Mouse (Mus musculus): ENCODE results near the gene Tmem106c. TPM values are rescaled to one million over a fixed set of nuclear protein-coding genes. Genes with fewer than 3 reads are reported as not detected.
A peak's percentile ranks its signal among the peaks of the same experiment; 100 is the strongest.

The Tmem106c gene
- total RNA-seq, 2 experiments from 2014 or later: 32.8 to 34.1 TPM

- peak; percentile 57 for TF ChIP-seq CTCF (conservative IDR thresholded peaks at IDR 0.05)
- H3K4me3 ChIP-seq: peak overlapping the region; percentile 88
- peak overlapping the region; percentile 91 for H3K27ac ChIP-seq
- no peak for DNase-seq (ENCODE audit: low spot score in 2 of 2)
Observed at GRCm38 (mm10) chr15:97963329-97963988, 541 bp upstream of the Tmem106c start.

DNA sequence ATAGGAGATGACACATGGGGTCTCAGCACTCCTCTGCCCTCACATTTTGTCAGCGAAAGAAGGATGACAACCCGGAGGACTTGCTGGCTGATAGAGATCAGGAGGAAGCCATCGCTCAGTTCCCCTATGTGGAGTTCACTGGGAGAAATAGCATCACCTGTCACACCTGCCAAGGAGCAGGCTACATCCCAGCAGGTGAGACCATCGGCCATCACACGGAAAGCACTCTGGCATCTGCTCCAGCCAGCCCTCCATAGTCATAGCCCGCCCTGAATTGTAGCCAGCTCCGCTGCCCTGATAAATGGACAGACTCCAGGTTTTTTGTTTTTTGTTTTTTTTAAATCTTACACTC is 812 bp downstream of the Tmem106c start:
- no peak for DNase-seq (ENCODE audit: low spot score in 2 of 2)
- H3K27ac ChIP-seq: peak overlapping the region; percentile 96
- no peak for TF ChIP-seq CTCF (conservative IDR thresholded peaks at IDR 0.05)
- peak overlapping the region; percentile 88 for H3K4me3 ChIP-seq

- Histone ChIP-seq H3K27ac (peak overlapping the region; percentile 96; the same call in 1 of the 2 replicates), H3K4me3 (no peak overlapping the region; the same call in 1 of the 2 replicates)
- no peak for DNase-seq (ENCODE audit: low spot score in 2 of 2)
- TF ChIP-seq CTCF (conservative IDR thresholded peaks at IDR 0.05): no peak
Observed at GRCm38 (mm10) chr15:97965311-97966045, 1.5 kb downstream of the Tmem106c start.

DNA sequence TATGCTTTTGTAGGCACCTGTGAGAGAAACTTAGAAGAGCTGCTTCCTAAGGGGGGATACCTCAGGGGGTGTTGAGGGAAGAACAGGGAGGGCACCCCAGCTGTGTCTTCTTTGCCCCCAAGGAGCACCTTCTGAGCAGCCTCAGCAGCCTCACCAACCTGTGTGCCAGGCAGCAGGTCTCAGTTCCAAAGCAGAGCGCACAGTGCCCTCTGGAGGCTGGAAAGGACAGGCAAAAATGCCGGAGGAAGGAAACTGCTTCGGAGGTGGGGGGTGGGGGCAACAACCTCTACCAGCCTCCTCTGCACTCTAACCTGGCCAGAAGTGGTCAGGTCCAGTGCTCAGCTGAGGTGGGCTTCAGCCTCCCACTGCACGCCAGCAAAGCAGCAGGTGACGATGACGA is 6.3 kb downstream of the Tmem106c start:
- Histone ChIP-seq H3K27ac (no peak overlapping the region), H3K4me3 (no peak overlapping the region)
- TF ChIP-seq CTCF (conservative IDR thresholded peaks at IDR 0.05): peak; percentile 76
- DNase-seq (ENCODE audit: low spot score in 2 of 2): peak in 1 of 2 experiments; percentile 45

DNA sequence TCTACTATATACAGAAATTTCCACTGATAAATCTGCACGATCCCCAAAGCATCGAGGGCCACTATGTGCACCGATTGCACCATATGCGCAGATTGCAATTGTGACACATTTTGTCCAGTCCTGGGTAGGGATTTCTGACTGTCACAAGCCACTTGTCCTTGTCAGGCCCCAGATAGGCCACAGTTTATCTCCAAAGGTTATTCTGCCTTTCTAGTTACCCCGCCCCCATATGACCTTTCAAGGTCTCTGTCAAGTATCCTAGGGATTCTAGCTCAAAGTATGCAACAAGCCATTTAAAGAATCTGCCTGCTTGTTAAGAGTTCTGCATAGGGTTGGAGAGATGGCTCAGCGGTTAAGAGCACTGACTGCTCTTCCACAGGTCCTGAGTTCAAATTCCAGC is 8.6 kb downstream of the Tmem106c start:
- no peak for TF ChIP-seq CTCF (conservative IDR thresholded peaks at IDR 0.05)

DNA sequence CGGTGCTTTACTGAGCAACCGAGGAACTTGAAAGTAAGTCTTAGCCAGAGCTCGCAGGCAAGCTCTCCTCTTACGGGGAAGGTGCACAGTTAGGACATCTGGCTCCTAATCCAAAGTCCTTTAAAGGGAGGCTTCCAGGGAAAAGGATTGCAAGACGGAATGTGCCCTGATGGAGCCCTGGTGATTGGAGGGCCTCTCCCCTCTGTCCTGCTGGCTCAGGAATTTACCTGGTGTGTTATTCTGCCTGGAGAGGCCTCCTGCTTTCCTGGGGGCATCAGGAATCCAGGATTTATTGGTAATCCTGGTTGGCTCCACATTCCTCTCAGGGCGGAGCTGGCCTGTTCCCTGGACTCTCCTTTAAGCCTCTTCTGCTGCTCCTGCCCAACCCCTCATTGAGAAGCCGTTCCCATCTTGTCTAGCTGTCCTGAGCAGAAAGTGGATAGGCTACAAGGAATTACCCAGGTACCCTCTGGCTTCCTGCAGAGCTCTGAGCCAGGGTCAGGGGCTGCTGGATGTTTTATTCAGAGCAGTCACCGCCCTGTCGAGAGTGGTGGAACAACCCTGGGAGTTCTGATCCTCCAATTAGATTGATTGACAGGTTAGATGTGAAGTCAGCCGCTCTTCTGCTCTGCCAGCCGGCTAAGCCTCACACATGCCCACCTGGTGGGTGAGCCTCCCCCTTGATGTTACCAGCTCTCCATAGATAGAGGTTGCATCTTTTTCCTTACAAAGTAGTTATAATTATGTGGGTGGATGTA is 9.4 kb downstream of the Tmem106c start:
- H3K4me3 ChIP-seq: no peak overlapping the region
- no peak for TF ChIP-seq CTCF (conservative IDR thresholded peaks at IDR 0.05)
- DNase-seq (ENCODE audit: low spot score in 2 of 2): no peak
- H3K27ac ChIP-seq: no peak overlapping the region

More for the DNA sequence above, 8.6 kb downstream of the Tmem106c start:
- no peak overlapping the region for H3K4me3 ChIP-seq
- DNase-seq (ENCODE audit: low spot score in 2 of 2): no peak
- no peak overlapping the region for H3K27ac ChIP-seq

- H3K27ac ChIP-seq: no peak overlapping the region
- DNase-seq (ENCODE audit: low spot score in 2 of 2): no peak
- no peak for TF ChIP-seq CTCF (conservative IDR thresholded peaks at IDR 0.05)
- no peak overlapping the region for H3K4me3 ChIP-seq
Observed at GRCm38 (mm10) chr15:97981560-97981959, 17.6 kb downstream of the Tmem106c start.

GRCm38 (mm10) chr15:97989544-97989943 is 25.5 kb downstream of the Tmem106c start:
- H3K27ac ChIP-seq: no peak overlapping the region
- H3K4me3 ChIP-seq: no peak overlapping the region
- DNase-seq (ENCODE audit: low spot score in 2 of 2): no peak
- no peak for TF ChIP-seq CTCF (conservative IDR thresholded peaks at IDR 0.05)

DNA sequence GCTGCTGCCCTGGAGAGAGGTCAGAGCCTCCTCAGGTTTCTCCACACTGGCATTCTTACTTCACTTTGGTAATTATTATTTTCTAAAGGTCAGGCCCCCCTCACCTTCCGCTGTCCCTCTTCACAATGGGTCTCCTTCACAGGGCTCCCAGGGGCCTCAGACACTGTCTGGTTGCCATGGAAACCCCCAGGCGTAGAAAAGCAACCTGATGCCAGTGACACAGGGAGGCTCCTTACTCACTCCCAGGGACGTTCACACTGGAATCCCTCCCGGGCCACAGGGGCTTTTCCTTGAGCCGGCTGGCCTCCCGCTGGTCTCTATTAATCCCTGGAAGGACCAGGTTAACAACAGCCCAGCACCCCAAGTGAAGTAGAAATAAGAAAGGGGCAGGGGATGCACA is 26.1 kb downstream of the Tmem106c start:
- no peak for DNase-seq (ENCODE audit: low spot score in 2 of 2)
- H3K4me3 ChIP-seq: no peak overlapping the region
- H3K27ac ChIP-seq: no peak overlapping the region
- no peak for TF ChIP-seq CTCF (conservative IDR thresholded peaks at IDR 0.05)

DNA sequence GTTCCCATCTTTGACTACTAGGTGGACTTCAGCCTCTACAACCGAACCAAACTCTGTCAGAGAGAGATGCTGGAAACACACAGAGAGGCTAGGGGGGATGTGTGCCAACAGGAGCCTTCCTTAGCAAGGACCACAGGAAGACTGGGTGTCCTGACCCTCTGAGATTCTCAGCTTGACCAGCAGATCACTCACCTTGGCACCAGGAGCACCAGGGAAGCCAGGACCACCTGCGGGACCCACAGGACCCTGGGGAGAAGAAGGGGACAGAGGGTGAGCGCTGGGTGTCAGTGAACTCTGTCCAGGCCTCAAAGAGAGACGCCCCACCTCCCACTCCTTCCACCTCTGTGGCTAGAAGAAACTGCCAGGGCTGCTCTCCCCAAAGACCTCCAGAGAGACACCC is 26.7 kb downstream of the Tmem106c start:
- Histone ChIP-seq H3K4me3 (no peak overlapping the region), H3K27ac (no peak overlapping the region)
- no peak for DNase-seq (ENCODE audit: low spot score in 2 of 2)
- no peak for TF ChIP-seq CTCF (conservative IDR thresholded peaks at IDR 0.05)

GRCm38 (mm10) chr15:97991285-97991895 is 27.4 kb downstream of the Tmem106c start:
- TF ChIP-seq CTCF (conservative IDR thresholded peaks at IDR 0.05): no peak
- DNase-seq (ENCODE audit: low spot score in 2 of 2): no peak
- no peak overlapping the region for H3K4me3 ChIP-seq

DNA sequence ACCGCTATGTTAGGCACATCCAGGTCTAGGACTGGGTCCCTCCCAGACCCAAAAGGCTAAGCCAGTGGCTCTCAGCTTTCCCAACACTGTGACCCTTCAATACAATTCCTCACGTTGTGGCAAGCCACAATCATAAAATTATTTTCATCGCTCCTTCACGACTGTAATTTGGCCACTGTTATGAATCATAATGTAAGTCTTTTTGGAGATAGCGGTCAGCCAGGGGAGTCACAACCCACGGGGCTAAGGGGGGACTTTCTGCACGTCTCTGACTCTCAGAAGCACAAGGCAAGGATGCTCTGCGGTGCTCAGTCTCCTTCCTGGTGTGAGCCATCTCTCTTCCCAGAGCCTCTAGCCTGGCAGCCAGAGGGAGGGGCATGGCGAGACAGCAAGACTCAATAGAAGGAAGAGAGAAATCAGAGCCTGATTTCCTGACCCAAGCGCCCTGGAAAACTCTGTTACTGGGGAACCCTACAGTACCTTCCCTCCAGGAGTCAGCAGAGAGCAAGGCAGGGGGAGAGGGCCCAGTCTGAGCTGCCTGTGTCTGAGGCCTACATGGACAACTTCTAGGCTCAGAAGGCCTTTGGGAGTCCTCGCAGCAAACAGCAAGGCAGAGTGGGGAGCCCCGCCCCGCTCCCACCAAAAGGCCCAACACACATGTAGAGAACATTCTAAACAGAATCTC is 28.2 kb downstream of the Tmem106c start:
- Histone ChIP-seq H3K27ac (0 out of 2 replicates have a peak overlapping the region, but pooled peaks have one; percentile 57), H3K4me3 (no peak overlapping the region; the same call in 1 of the 2 replicates)
- peak; percentile 38 for TF ChIP-seq CTCF (conservative IDR thresholded peaks at IDR 0.05)
- no peak for DNase-seq (ENCODE audit: low spot score in 2 of 2)

More at GRCm38 (mm10) chr15:97991285-97991895, 27.4 kb downstream of the Tmem106c start:
- H3K27ac ChIP-seq: no peak overlapping the region
